Mouse (Mus musculus): ENCODE results near the gene 5730522E02Rik. TPM values are rescaled to one million over a fixed set of nuclear protein-coding genes. Genes with fewer than 3 reads are reported as not detected.
A peak's percentile ranks its signal among the peaks of the same experiment; 100 is the strongest.

5730522E02Rik gene
- polyA plus RNA-seq, 1 experiment from 2014 or later = 24.3 TPM

DNA sequence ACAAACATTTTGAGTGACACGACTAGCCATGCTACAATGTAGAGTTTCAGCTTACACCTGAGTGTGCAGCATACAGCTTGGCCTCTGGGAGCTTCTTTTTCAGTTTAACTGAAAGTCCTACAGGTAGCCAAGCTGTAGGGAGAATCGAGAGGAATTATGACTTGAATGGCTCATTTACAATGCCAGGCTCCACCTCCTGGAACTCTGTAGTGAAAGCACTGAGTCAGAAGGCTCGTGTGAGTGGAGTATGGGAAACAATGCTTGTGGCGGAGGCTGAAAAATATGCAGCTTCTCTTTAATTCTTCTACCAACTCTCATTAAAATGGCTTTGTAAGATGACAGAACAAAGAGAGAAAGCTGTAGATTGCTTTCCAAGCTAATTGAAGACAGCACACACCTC lies 92.9 kb downstream of the 5730522E02Rik start:
- no peak overlapping the region for H3K4me2 ChIP-seq (replicated peaks)
- no peak for ATAC-seq (replicated peaks)
- H3K4me3 ChIP-seq = no peak overlapping the region
- peaks cover 17% of the 10 kb centered on the region for H3K4me1 ChIP-seq
- no peaks in the 10 kb centered on the region for H3K36me3 ChIP-seq
- 39% methylated on average over 4 of the region's 4 CpGs for WGBS
- H3K27me3 ChIP-seq = no peaks in the 10 kb centered on the region
- H3K9me3 ChIP-seq = no peaks in the 10 kb centered on the region
- no peak overlapping the region for H3K27ac ChIP-seq (replicated peaks)
- no peak overlapping the region for H3K9ac ChIP-seq (replicated peaks)

DNA sequence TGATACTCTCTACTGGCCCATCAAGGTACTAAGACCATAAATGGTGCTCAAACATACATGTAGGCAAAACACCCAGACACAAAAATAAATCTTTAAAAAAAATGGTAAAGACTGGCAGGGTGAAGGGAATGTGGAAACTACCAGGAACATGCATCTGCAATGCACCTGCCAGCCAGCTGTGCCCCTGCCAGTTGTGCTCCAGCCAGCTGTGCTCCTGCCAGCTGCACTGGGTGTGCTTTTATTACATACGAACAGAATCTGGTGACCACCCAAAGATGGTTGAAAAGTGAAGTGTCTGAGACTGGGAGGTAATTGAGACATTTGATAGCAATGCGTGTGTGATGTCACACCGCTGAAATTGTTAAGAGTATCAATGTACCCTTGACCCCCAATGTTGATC lies 98.4 kb downstream of the 5730522E02Rik start:
- WGBS = 81% methylated on average over 3 of the region's 3 CpGs
- no peaks in the 10 kb centered on the region for H3K4me1 ChIP-seq
- H3K9ac ChIP-seq (replicated peaks) = no peak overlapping the region
- no peaks in the 10 kb centered on the region for H3K36me3 ChIP-seq
- H3K27me3 ChIP-seq = no peaks in the 10 kb centered on the region
- no peaks in the 10 kb centered on the region for H3K9me3 ChIP-seq
- H3K4me3 ChIP-seq = no peak overlapping the region
- no peak overlapping the region for H3K4me2 ChIP-seq (replicated peaks)
- ATAC-seq (replicated peaks) = no peak
- no peak overlapping the region for H3K27ac ChIP-seq (replicated peaks)

DNA sequence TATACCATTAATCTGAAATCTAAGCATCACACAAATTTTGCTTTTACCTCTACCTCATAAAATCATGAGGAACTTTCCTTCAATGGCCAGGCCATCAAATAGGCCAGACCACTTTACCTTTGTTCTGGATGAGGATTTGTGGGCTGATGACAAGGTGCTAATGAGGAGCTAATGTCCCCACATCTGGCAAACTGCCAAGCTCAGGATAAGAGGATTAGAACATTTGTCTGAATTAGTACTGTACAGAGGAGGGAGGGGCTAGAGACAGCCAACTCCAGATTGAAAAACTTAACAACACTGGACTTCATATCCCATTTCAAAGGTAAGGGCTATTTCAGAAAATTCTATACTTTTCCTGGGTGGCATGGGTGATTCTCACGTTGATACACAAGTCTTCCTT lies 101.9 kb downstream of the 5730522E02Rik start:
- Histone ChIP-seq H3K9me3 (no peaks in the 10 kb centered on the region), H3K4me3 (no peak overlapping the region), H3K27me3 (no peaks in the 10 kb centered on the region), H3K27ac (replicated peaks) (no peak overlapping the region), H3K4me2 (replicated peaks) (no peak overlapping the region), H3K4me1 (peaks cover 12% of the 10 kb centered on the region), H3K9ac (replicated peaks) (no peak overlapping the region), H3K36me3 (no peaks in the 10 kb centered on the region)
- 0 out of 2 replicates have a peak, but pooled peaks have one; percentile 74 for ATAC-seq (replicated peaks)
- 24% methylated on average over 1 of the region's 1 CpGs for WGBS

DNA sequence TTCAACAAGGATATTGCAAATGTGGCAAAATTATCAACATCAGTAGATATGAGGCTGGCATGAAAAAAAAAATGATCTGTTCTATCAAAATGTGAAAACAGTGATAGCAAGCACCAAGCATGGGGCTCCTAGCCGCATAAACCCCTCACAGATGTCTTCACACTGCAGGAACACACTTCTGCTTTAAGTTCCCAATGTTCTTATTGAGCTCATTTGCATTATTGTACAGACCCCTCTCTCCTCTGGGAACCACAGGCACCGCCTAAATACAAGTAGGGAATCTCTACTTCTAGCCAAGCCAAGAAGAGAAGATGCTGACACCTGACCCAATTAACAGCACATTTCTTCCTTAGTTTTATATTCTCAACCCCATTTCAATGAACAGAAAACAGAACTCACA lies 105.9 kb downstream of the 5730522E02Rik start:
- Histone ChIP-seq H3K9me3 (no peaks in the 10 kb centered on the region), H3K27ac (replicated peaks) (0 out of 2 replicates have a peak overlapping the region, but pooled peaks have one; percentile 43), H3K4me2 (replicated peaks) (no peak overlapping the region)

DNA sequence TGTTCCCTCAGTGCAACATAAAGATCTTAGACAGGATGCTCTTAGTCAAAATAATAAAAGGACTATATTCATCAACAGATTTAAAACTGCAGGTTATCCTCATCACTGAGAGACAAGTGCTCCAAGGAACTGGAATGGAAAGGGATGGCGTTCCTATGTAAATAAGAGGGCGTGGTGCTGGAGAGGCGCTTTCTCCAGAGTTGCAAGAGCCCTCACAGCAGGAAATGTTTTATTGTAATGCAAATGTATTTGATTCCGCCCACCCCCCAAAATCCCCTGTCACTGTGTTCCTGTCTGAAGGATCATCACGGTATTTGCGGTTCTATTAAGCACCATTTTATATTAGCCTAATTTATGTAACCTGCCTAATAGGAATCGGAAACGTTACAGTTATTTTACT lies 106.9 kb downstream of the 5730522E02Rik start:
- Histone ChIP-seq H3K4me1 (peaks cover 38% of the 10 kb centered on the region), H3K9me3 (no peaks in the 10 kb centered on the region), H3K36me3 (no peaks in the 10 kb centered on the region), H3K27me3 (no peaks in the 10 kb centered on the region), H3K9ac (replicated peaks) (0 out of 2 replicates have a peak overlapping the region, but pooled peaks have one; percentile 24), H3K4me3 (no peak overlapping the region), H3K27ac (replicated peaks) (peak overlapping the region; percentile 66; the same call in 1 of the 2 replicates), H3K4me2 (replicated peaks) (peak overlapping the region; percentile 37)
- ATAC-seq (replicated peaks) = peak; percentile 49; the same call in 1 of the 2 replicates
- 1% methylated on average over 8 of the region's 8 CpGs for WGBS

More for the DNA sequence above, 105.9 kb downstream of the 5730522E02Rik start:
- Histone ChIP-seq H3K9ac (replicated peaks) (no peak overlapping the region), H3K4me3 (no peak overlapping the region), H3K36me3 (no peaks in the 10 kb centered on the region), H3K27me3 (no peaks in the 10 kb centered on the region), H3K4me1 (peaks cover 35% of the 10 kb centered on the region)
- 19% methylated on average over 2 of the region's 2 CpGs for WGBS
- no peak for ATAC-seq (replicated peaks)

DNA sequence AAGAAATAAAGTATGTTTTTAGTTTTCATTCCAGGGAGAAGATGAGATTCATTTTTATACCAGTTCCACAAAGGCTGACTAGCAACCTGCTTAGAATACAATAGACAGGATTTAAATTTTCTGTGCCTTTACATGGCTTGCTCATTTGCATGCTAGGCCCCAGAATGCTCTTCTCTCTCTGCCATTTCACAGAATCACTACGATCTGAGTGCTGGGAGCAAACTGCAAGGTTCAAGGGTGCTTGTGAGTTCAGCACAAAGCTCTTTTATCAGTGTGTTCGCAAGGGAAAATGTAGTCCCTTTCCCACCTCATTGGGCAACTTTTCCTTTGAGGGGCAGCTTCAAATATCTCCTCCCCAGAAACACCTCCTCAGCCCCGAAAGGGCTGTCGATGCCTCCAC lies 107.7 kb downstream of the 5730522E02Rik start:
- no peak for ATAC-seq (replicated peaks)
- WGBS = 7% methylated on average over 4 of the region's 4 CpGs
- Histone ChIP-seq H3K36me3 (no peaks in the 10 kb centered on the region), H3K4me2 (replicated peaks) (peak overlapping the region; percentile 28), H3K27me3 (no peaks in the 10 kb centered on the region), H3K4me3 (no peak overlapping the region), H3K4me1 (peaks cover 38% of the 10 kb centered on the region), H3K9ac (replicated peaks) (0 out of 2 replicates have a peak overlapping the region, but pooled peaks have one; percentile 15), H3K9me3 (no peaks in the 10 kb centered on the region), H3K27ac (replicated peaks) (peak overlapping the region; percentile 73)

DNA sequence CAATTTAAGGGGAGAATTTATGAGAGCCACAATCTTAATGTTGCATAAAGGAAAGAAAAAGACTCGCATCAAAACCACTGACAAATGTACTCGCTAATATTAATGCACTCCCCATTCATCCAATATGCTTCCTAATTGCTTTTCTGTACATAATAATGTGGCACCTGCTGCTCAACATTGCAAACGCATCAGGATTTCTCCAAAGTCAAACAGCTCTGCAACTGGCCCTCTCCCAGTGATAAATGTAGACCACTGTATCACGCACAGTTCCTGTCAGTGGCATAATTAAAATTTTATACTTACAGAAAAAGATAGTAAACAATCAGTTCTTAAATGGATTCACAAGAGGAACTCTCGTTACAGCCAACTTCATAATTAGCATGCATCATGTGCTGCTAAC lies 110.5 kb downstream of the 5730522E02Rik start:
- Histone ChIP-seq H3K9ac (replicated peaks) (no peak overlapping the region; the same call in 1 of the 2 replicates), H3K9me3 (no peaks in the 10 kb centered on the region), H3K4me1 (peaks cover 33% of the 10 kb centered on the region), H3K36me3 (no peaks in the 10 kb centered on the region), H3K27ac (replicated peaks) (peak overlapping the region; percentile 72; the same call in 1 of the 2 replicates), H3K4me2 (replicated peaks) (no peak overlapping the region), H3K27me3 (no peaks in the 10 kb centered on the region), H3K4me3 (no peak overlapping the region)
- WGBS = 15% methylated on average over 5 of the region's 5 CpGs
- ATAC-seq (replicated peaks) = peak; percentile 21

DNA sequence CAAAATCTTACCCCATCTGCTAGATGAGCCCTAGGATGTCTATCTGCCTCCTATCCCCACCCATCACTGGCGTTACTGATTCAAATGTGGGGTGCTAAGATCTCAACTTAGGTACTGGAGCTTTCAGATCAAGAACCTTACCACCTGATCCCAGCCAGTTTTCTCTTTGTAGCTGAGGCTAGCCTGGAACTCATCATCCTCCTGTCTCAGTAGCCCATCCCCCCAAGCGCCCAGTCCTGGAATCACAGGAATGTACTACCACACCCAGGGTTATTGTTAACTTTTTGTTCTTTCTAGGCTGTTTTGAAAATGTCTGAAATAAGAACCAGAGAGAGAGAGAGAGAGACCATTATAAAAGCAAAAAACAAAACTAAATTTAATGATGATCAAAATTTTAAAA lies 111.6 kb downstream of the 5730522E02Rik start:
- no peaks in the 10 kb centered on the region for H3K27me3 ChIP-seq
- no peak overlapping the region for H3K27ac ChIP-seq (replicated peaks)
- H3K4me1 ChIP-seq = peaks cover 28% of the 10 kb centered on the region
- 94% methylated on average over 2 of the region's 2 CpGs for WGBS
- no peak for ATAC-seq (replicated peaks)
- H3K4me2 ChIP-seq (replicated peaks) = no peak overlapping the region
- no peaks in the 10 kb centered on the region for H3K36me3 ChIP-seq
- H3K4me3 ChIP-seq = no peak overlapping the region
- no peaks in the 10 kb centered on the region for H3K9me3 ChIP-seq
- no peak overlapping the region for H3K9ac ChIP-seq (replicated peaks)

DNA sequence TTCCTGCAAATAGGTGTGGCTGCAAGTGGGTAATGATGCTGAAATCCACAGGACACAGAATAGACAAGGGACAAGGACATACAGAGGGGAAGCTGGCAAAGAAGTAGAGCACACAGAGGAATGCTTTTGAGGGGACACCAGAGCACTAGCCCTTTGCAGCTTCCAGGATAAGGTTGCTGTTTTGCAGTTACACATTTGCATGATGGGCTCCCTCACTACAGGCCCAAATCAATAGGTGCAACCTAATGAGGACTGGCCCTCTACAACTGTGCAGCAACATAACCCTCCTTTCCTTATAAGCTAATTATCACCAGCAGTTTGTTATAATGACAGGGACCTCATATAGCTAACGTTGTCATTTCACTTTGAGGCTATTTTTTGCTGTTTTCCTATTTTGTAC lies 114.5 kb downstream of the 5730522E02Rik start:
- Histone ChIP-seq H3K9ac (replicated peaks) (no peak overlapping the region), H3K4me3 (no peak overlapping the region), H3K27ac (replicated peaks) (peak overlapping the region; percentile 1; the same call in 1 of the 2 replicates), H3K27me3 (no peaks in the 10 kb centered on the region), H3K36me3 (no peaks in the 10 kb centered on the region), H3K9me3 (no peaks in the 10 kb centered on the region), H3K4me1 (peaks cover 12% of the 10 kb centered on the region), H3K4me2 (replicated peaks) (no peak overlapping the region)
- 0 out of 2 replicates have a peak, but pooled peaks have one; percentile 17 for ATAC-seq (replicated peaks)
- WGBS = 28% methylated on average over 1 of the region's 1 CpGs

DNA sequence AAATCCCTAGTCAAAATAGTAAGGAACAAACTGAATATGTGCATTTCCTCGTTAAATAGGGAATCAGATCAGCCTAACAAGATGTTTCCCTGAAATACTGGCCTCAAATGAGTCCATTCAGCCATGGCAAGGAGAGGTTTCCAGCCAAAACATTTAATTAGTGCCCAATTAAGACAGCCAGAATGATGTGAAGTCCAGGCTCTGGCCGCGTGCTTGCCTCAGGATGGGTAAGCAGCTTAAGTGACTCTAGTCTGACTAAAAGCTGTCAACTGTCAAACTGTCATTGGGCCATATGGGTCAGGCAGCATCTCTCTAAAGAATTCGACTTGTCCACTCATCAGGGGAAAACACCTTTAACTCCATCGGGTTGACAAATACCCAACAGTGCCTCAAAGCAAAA lies 121.6 kb downstream of the 5730522E02Rik start:
- Histone ChIP-seq H3K27me3 (no peaks in the 10 kb centered on the region), H3K4me2 (replicated peaks) (no peak overlapping the region), H3K4me1 (peaks cover 10% of the 10 kb centered on the region), H3K9ac (replicated peaks) (no peak overlapping the region), H3K36me3 (no peaks in the 10 kb centered on the region), H3K4me3 (no peak overlapping the region), H3K9me3 (no peaks in the 10 kb centered on the region), H3K27ac (replicated peaks) (peak overlapping the region; percentile 56)
- WGBS = 7% methylated on average over 5 of the region's 5 CpGs
- ATAC-seq (replicated peaks) = peak; percentile 89

DNA sequence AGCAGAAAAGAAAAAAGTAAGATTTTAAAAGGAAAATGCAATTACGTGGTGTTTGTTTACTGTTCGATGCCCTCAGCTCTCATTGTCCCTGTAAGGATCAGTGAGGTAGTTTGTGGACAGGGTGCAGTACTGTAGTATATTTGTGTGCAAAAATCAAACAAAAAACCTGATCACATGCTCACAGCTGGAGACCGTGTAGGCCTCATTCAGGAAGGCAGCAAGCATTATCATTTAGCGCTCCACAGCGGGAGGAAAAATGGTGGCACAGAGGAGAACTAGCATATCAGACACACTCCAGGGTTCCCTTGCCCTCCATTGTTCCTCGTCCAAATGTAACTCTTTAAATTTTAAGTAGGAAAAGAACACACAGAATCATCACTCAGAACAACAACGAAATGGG lies 123.9 kb downstream of the 5730522E02Rik start:
- H3K36me3 ChIP-seq = no peaks in the 10 kb centered on the region
- H3K27ac ChIP-seq (replicated peaks) = no peak overlapping the region
- no peak overlapping the region for H3K4me3 ChIP-seq
- peaks cover 10% of the 10 kb centered on the region for H3K4me1 ChIP-seq
- ATAC-seq (replicated peaks) = no peak
- H3K9me3 ChIP-seq = no peaks in the 10 kb centered on the region
- no peak overlapping the region for H3K9ac ChIP-seq (replicated peaks)
- 44% methylated on average over 7 of the region's 7 CpGs for WGBS
- H3K4me2 ChIP-seq (replicated peaks) = no peak overlapping the region
- H3K27me3 ChIP-seq = no peaks in the 10 kb centered on the region

DNA sequence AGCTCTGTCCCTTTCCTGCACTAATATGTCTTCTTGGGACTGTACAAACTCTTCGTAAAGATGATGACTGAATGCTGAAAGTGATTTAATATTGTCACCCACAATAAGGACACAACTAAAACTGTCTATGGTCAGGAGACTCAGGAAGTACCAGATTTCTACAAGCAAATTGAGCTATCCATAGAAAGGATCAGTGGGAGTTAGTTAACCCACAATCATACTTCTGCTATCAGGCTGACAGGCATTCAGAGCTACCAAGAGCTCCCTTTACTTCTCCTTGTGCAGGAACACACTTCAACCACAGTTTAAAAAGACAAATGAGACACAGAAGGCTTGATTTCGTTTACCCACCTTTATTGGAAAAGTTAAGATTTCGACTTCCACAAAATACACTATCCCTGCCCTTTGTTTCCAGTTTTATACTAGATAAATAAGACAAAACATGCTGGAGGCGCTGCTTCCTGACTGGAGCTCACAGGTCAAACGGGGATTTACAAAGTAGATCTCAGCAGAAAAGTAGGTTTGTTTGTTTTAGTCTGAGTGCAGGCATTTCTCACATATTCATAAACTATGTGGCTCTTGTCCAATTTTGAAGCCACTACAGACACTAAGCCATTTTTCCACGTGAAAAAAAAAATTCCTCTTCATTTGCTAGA lies 125.1 kb downstream of the 5730522E02Rik start:
- no peak overlapping the region for H3K9ac ChIP-seq (replicated peaks)
- no peak overlapping the region for H3K27ac ChIP-seq (replicated peaks)
- H3K4me2 ChIP-seq (replicated peaks) = no peak overlapping the region
- no peak overlapping the region for H3K4me3 ChIP-seq
- no peaks in the 10 kb centered on the region for H3K27me3 ChIP-seq
- H3K4me1 ChIP-seq = peaks cover 10% of the 10 kb centered on the region
- 59% methylated on average over 6 of the region's 6 CpGs for WGBS
- no peaks in the 10 kb centered on the region for H3K9me3 ChIP-seq
- H3K36me3 ChIP-seq = no peaks in the 10 kb centered on the region
- no peak for ATAC-seq (replicated peaks)

DNA sequence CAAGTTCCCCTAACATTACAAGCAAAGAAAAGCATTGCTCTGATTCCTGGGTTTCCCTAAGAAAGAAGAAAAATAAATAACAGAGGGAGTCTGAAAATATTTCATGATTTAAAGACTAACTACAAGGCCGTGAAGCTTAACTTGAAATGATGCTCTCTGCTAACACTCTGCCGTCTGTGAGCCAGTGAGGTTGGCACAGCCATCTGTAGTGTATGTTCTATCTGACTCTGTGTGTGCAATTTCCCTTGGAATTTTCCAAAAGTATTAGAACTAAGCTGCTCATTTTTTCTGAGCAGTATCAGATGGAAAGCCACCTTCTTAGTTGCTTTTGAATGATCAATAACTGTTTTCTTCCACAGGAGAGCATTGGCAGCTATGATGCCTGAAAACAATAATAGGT lies 134.2 kb downstream of the 5730522E02Rik start:
- Histone ChIP-seq H3K27me3 (no peaks in the 10 kb centered on the region), H3K9me3 (no peaks in the 10 kb centered on the region), H3K4me3 (no peak overlapping the region), H3K4me1 (peaks cover 17% of the 10 kb centered on the region), H3K4me2 (replicated peaks) (no peak overlapping the region), H3K27ac (replicated peaks) (peak overlapping the region; percentile 65), H3K9ac (replicated peaks) (no peak overlapping the region), H3K36me3 (no peaks in the 10 kb centered on the region)
- no peak for ATAC-seq (replicated peaks)
- 50% methylated on average over 2 of the region's 2 CpGs for WGBS
